Mouse (Mus musculus): Measurements from ENCODE around the gene Rbm24.

The Rbm24 gene

DNA sequence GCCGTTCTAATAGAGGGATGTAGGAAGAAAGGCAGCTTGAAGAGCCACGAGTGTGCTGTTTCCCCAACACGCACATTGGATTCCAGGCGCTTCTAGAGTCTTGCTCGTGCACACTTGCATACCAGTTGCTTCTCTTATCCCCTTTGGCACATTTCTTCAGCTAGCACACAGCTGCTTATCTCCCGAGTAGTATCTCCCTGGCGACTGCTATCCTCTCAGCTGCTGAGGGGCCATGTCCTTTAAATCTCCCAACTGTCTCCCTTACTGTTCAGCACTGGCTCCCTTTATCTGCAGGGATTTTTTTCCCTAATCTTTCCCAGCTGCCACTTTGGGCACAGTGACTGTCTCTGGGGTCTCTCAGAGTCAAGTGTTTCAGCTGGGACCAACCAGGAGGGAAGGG lies 25.8 kb downstream of the Rbm24 start:
- no peak for DNase-seq

DNA sequence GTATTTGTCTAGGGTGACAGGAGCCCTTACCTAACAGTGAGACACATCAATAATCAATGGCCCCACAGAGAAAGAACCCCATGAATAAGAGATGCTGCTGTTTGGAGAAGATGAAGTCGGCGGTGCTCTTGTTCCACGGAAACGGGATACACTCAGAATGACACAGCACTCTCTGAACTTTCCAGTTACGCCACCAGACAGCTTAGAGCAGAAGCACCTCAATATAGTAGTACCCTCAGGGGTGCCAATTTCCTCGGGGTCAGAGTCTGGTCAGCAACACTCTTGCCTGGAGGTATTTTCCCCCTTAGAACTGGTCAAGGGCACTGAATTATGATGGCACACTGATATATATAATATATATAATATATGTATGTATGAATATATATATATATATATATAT lies 27.8 kb downstream of the Rbm24 start:
- no peak for DNase-seq

DNA sequence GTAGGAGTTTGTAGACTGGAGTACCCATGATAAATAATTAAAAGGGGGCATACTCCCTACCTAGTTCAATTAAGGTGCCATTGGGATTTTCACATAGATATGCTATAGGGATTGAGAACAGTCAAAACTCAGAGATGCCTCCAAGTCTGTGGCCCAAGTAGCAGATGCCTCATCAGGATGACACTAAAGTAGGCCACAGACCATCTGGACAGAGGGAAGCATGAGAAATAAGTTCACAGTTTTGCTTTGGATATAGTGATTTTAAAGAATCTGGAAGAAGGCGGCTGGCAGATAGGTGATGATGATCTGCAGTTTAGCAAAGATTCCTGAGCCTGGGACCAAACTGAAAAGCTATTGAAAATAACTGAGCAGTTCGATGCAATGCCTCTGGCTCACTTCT lies 30.0 kb downstream of the Rbm24 start:
- DNase-seq: no peak

DNA sequence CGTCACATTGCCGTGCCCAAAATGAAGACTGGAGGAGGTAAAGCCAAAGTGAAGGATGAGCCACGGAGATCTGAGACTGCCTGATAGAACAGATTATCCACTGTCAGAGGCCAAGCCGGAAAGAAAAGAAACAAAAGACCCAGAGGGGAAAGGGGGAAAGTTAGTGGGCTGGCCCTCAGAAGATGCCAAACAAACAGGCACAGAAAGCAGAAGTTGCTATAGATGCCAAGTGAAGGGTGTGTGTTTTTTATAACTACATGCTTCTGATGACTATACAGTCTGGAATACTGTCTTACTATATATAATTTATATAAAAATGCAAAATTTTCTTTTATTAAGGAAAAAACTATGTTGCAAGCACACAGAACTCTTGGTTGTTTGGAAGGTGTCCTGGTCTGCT lies 31.7 kb downstream of the Rbm24 start:
- DNase-seq: no peak

DNA sequence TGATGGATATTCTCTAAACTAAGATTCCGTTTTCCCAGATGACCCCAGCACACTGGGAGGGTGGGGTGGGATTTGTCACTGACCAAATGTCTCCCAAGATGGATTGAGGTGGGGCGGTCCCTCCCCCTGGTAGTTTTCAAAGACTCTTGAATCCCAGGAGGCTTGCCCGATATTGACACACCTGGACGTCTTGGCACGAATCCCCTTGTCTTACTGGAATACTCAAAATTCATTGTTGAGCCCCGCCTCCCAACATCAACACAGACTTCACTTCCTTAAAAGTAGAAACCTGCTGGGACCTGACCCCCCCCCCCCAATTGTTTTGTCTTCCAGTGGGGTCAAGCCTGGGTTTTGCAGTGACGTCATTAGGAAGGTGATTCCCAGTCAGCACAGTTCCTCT lies 32.4 kb downstream of the Rbm24 start:
- DNase-seq: no peak

DNA sequence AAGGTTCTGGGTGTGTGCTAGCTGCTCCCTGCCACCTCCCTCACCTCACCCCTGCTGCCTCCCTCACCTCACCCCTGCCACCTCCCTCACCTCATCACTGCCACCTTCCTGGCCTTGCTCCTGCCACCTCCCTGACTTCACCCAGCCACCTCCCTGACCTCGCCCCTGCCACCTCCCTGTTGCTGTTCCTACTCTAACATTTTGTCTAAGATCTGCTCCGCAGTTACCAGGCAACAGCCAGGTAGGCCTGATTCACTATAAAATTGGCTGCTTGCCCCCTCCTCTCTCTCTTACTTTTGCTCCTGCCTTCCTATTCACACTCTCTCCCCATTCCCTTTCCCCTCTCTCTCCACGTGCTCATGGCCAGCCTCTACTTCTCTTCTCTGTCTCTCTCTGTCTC lies 33.3 kb downstream of the Rbm24 start:
- no peak for DNase-seq

DNA sequence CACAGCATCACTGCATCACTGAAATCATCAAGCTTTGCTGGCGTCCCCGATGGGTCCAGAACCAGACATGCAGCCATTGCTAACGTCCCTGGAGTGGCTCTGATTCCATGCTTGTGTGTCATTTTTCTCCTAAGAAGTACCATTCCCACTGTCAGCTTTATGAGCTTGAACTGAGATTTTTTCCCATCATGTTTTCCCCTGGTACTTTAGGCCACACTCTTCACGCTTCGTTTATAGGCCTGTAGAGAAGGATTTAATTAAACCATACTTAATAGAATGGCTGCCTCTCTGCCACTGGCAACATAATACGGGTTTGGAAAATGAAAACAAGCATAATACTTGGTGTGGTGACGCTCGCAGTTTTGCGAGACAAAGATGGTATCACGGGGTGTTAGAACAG lies 41.3 kb downstream of the Rbm24 start:
- no peak for DNase-seq

DNA sequence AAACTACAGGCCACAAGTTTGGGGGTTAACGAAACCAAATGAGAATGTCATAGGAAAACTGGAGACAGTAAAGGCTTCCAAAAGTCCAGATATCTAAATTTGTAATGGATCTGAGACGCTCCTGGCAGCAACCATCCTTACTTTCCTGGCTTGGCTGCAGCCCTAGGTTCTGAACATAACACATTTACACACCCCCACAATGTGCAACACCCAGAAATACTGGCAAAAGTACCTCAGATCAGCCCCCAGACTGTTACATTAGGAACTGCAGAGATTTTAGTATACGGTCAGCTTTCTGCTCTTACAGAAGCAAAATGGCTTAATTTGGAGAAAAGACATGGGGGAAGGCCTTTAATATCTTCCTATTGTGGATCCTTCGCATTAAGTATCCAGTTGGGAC lies 44.0 kb downstream of the Rbm24 start:
- no peak for DNase-seq

DNA sequence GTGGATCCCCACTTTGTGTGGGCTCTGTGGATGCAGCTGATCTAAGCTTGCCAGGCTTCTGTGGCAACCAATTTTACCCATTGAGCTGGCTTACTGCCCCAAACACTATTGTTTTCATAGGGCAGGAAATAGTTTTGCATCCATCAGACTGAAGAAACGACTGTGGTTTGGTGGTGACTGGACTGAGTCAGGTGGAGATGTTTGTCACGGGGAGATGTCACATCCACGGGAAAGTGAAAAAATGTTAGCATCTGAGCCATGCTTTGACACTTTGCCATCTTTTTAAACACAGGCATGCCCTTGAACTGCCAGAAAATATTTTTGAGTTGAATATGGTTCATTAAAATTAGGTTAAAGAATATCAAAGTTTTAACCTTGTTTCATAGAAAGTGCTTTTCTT lies 45.5 kb downstream of the Rbm24 start:
- DNase-seq: no peak

DNA sequence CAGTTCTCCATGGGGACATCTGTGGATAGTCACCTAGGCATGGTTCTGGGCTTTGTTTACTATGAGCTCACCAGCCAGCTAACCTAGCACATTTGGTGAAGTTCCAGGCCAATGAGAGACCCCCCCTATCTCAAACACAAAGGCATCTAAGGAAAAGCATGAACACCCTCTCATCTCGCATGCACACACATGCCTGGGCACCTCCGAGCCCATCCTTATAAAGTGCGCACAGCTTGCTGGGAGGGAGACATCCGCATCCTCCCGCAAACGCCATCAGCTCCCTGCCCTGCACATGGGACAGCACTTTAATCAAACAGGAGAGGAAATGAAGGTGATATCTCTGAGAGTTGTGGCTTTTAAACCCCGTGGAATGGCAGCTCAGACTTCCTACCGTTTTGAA lies 50.0 kb downstream of the Rbm24 start:
- DNase-seq: no peak

DNA sequence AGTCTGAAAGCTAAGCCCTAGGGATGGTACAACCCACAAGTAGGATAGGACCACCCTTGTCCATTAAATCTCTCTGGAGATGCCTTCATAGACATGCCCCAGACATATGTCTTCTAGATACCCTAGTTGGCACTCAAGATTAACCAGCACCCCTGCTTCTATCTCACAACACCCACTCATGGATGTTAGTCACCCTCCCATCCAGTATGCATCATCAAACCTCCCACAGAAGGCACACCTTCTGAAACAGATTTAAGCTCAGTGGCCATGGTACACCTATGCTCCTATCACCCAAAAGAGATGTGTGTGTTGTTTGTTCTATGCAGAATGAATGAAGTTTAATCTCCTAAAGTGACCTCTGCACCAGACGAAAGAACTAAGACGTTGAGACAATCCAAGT lies 51.3 kb downstream of the Rbm24 start:
- DNase-seq: no peak
